Mouse (Mus musculus) liver, embryonic 11.5 days (tissue): ENCODE measurements around the gene Als2cr12. TPM values are rescaled to one million over a fixed set of nuclear protein-coding genes. Genes with fewer than 3 reads are reported as not detected.
"Not testable (repeated sequence)": the region's sequence is repeated elsewhere in the genome, so short reads cannot be mapped to it uniquely, and the experiment has no call there.

Experiments
- ATAC-seq: fragments of 200-750 bp; cut with Nextera tagmentation; replicated peaks from 2 replicates; pipeline ENCODE4 v1.8.0; 2017; ENCODE audit warnings: moderate number of reproducible peaks, mild to moderate bottlenecking, moderate TSS enrichment, moderate library complexity; ENCODE audit not compliant: low FRiP score
- DNase-seq: peaks from one replicate; pipeline ENCODE4 v3.0.0-alpha.2; 2017; ENCODE audit warnings: low spot score
- H3K27ac ChIP-seq: fragments of 300-500 bp; sonication (generic); 2 replicates; pipeline ENCODE4 v1.5.1; 2014; ENCODE audit warnings: mild to moderate bottlenecking, low read depth, low read length, control low read depth
- H3K27me3 ChIP-seq: fragments of 300-500 bp; sonication (generic); replicated peaks from 2 replicates; pipeline ENCODE4 v1.6.1; 2014; ENCODE audit warnings: low read length, mixed read lengths; ENCODE audit not compliant: control insufficient read depth, insufficient read depth
- H3K36me3 ChIP-seq: fragments of 300-500 bp; sonication (generic); 2 replicates; pipeline ENCODE4 v1.6.1; 2014; ENCODE audit warnings: mild to moderate bottlenecking, low read length, moderate library complexity, mixed read lengths; ENCODE audit not compliant: control insufficient read depth, insufficient read depth
- H3K4me1 ChIP-seq: fragments of 300-500 bp; sonication (generic); replicated peaks from 2 replicates; pipeline ENCODE4 v1.6.1; 2014; ENCODE audit warnings: low read length, mixed read lengths; ENCODE audit not compliant: control insufficient read depth, insufficient read depth
- H3K4me2 ChIP-seq: fragments of 300-500 bp; sonication (generic); 2 replicates; pipeline ENCODE4 v1.6.1; 2014; ENCODE audit warnings: mild to moderate bottlenecking, control low read depth, moderate library complexity
- H3K4me3 ChIP-seq: fragments of 300-500 bp; sonication (generic); 2 replicates; pipeline ENCODE4 v1.5.1; 2014; ENCODE audit warnings: low read depth, low read length, control low read depth
- H3K9ac ChIP-seq: fragments of 300-500 bp; sonication (generic); 2 replicates; pipeline ENCODE4 v1.6.1; 2014; ENCODE audit warnings: low read depth, low read length, control low read depth
- H3K9me3 ChIP-seq: fragments of 300-500 bp; sonication (generic); 2 replicates; pipeline ENCODE4 v1.6.1; 2016; ENCODE audit warnings: low read length, inconsistent platforms, mixed read lengths; ENCODE audit not compliant: control insufficient read depth
- WGBS: fragments of 180-500 bp; shearing (Covaris S2); extraction: QIAGEN DNeasy Blood & Tissue Kit; methylation state at CpG from one replicate; pipeline ENCODE4 v1.1.7; 2014; 5-methylcytosine and 5-hydroxymethylcytosine counted together
- polyA plus RNA-seq: library from polyadenylated mRNA; unstranded; fragments of >200 nt; fragmentation: Nextera tagmentation; extraction: Ambion mirVana; gene quantifications from 2 replicates; pipeline ENCODE4 v1.2.1, GENCODE M21; 2014

Als2cr12 gene
- polyA plus RNA-seq, 1 experiment from 2014 or later, result not detected

- no peaks in the 10 kb centered on the region for H3K36me3 ChIP-seq
- no peak overlapping the region for H3K4me2 ChIP-seq
- H3K4me1 ChIP-seq, result no peaks in the 10 kb centered on the region
- H3K4me3 ChIP-seq, result no peak overlapping the region
- 53% methylated on average over 6 of the region's 6 CpGs for WGBS
- H3K9ac ChIP-seq, result no peak overlapping the region
- ATAC-seq, result no peak
- peaks cover 3% of the 10 kb centered on the region; the same call in 1 of the 2 replicates for H3K9me3 ChIP-seq
- no peaks in the 10 kb centered on the region for H3K27me3 ChIP-seq
- no peak overlapping the region for H3K27ac ChIP-seq
- no peak for DNase-seq
Measured at GRCm38 (mm10) chr1:58617978-58618668, 77.7 kb downstream of the Als2cr12 start.

GRCm38 (mm10) chr1:58617076-58617475 lies 78.7 kb downstream of the Als2cr12 start:
- Histone ChIP-seq H3K4me3 (no peak overlapping the region), H3K9ac (no peak overlapping the region), H3K27ac (no peak overlapping the region), H3K4me1 (no peaks in the 10 kb centered on the region), H3K36me3 (no peaks in the 10 kb centered on the region), H3K9me3 (peaks cover 3% of the 10 kb centered on the region; the same call in 1 of the 2 replicates), H3K4me2 (no peak overlapping the region), H3K27me3 (no peaks in the 10 kb centered on the region)
- 77% methylated on average over 5 of the region's 5 CpGs for WGBS
- DNase-seq, result no peak
- ATAC-seq, result no peak

GRCm38 (mm10) chr1:58616176-58616575 lies 79.6 kb downstream of the Als2cr12 start:
- Histone ChIP-seq H3K4me2 (no peak overlapping the region), H3K36me3 (no peaks in the 10 kb centered on the region), H3K9me3 (peaks cover 3% of the 10 kb centered on the region; the same call in 1 of the 2 replicates), H3K9ac (no peak overlapping the region), H3K4me1 (no peaks in the 10 kb centered on the region), H3K27me3 (no peaks in the 10 kb centered on the region), H3K4me3 (no peak overlapping the region), H3K27ac (no peak overlapping the region)
- 48% methylated on average over 3 of the region's 3 CpGs for WGBS
- DNase-seq, result no peak
- ATAC-seq, result no peak

GRCm38 (mm10) chr1:58615146-58615545 lies 80.6 kb downstream of the Als2cr12 start:
- 81% methylated on average over 4 of the region's 4 CpGs for WGBS
- Histone ChIP-seq H3K9ac (no peak overlapping the region), H3K4me3 (no peak overlapping the region), H3K27me3 (no peaks in the 10 kb centered on the region), H3K4me1 (no peaks in the 10 kb centered on the region), H3K9me3 (peaks cover 3% of the 10 kb centered on the region; the same call in 1 of the 2 replicates), H3K27ac (no peak overlapping the region), H3K36me3 (no peaks in the 10 kb centered on the region), H3K4me2 (no peak overlapping the region)
- no peak for DNase-seq
- ATAC-seq, result no peak

GRCm38 (mm10) chr1:58614424-58614823 lies 81.4 kb downstream of the Als2cr12 start:
- H3K36me3 ChIP-seq, result no peaks in the 10 kb centered on the region
- no peak overlapping the region for H3K4me3 ChIP-seq
- 69% methylated on average over 3 of the region's 3 CpGs for WGBS
- H3K9ac ChIP-seq, result no peak overlapping the region
- no peak for DNase-seq
- ATAC-seq, result no peak
- no peaks in the 10 kb centered on the region for H3K27me3 ChIP-seq
- no peaks in the 10 kb centered on the region for H3K4me1 ChIP-seq
- H3K4me2 ChIP-seq, result no peak overlapping the region
- H3K27ac ChIP-seq, result no peak overlapping the region
- H3K9me3 ChIP-seq, result peaks cover 3% of the 10 kb centered on the region; the same call in 1 of the 2 replicates

GRCm38 (mm10) chr1:58613786-58614185 lies 82.0 kb downstream of the Als2cr12 start:
- Histone ChIP-seq H3K27me3 (no peaks in the 10 kb centered on the region), H3K9ac (no peak overlapping the region), H3K4me1 (no peaks in the 10 kb centered on the region), H3K4me2 (no peak overlapping the region), H3K4me3 (no peak overlapping the region), H3K9me3 (peaks cover 2% of the 10 kb centered on the region; the same call in 1 of the 2 replicates), H3K36me3 (no peaks in the 10 kb centered on the region), H3K27ac (no peak overlapping the region)
- ATAC-seq (no peak), DNase-seq (peak; percentile 34)
- 80% methylated on average over 6 of the region's 6 CpGs for WGBS

- ATAC-seq (no peak), DNase-seq (no peak)
- no peak overlapping the region for H3K4me2 ChIP-seq
- H3K27ac ChIP-seq, result no peak overlapping the region
- no peaks in the 10 kb centered on the region for H3K9me3 ChIP-seq
- H3K27me3 ChIP-seq, result no peaks in the 10 kb centered on the region
- no peak overlapping the region for H3K4me3 ChIP-seq
- 34% methylated on average over 1 of the region's 1 CpGs for WGBS
- H3K9ac ChIP-seq, result no peak overlapping the region
- no peaks in the 10 kb centered on the region for H3K4me1 ChIP-seq
- no peaks in the 10 kb centered on the region for H3K36me3 ChIP-seq
Measured at GRCm38 (mm10) chr1:58610611-58611010, 85.2 kb downstream of the Als2cr12 start.

GRCm38 (mm10) chr1:58610166-58610565 lies 85.6 kb downstream of the Als2cr12 start:
- ATAC-seq, result no peak
- no peaks in the 10 kb centered on the region for H3K9me3 ChIP-seq
- no peaks in the 10 kb centered on the region for H3K36me3 ChIP-seq
- H3K4me2 ChIP-seq, result no peak overlapping the region
- WGBS, result 79% methylated on average over 1 of the region's 1 CpGs
- DNase-seq, result no peak
- no peak overlapping the region for H3K27ac ChIP-seq
- no peak overlapping the region for H3K4me3 ChIP-seq
- H3K4me1 ChIP-seq, result no peaks in the 10 kb centered on the region
- no peaks in the 10 kb centered on the region for H3K27me3 ChIP-seq
- no peak overlapping the region for H3K9ac ChIP-seq

GRCm38 (mm10) chr1:58609591-58609990 lies 86.2 kb downstream of the Als2cr12 start:
- ATAC-seq, H3K9ac ChIP-seq, H3K27ac ChIP-seq, H3K36me3 ChIP-seq, H3K9me3 ChIP-seq, H3K4me3 ChIP-seq, H3K4me2 ChIP-seq, H3K4me1 ChIP-seq, H3K27me3 ChIP-seq, DNase-seq: not testable (repeated sequence)
- WGBS, result 88% methylated on average over 5 of the region's 5 CpGs
